Mouse (Mus musculus): ENCODE measurements around the gene Gm17490. TPM values are rescaled to one million over a fixed set of nuclear protein-coding genes. Genes with fewer than 3 reads are reported as not detected.

Gene Gm17490
- polyA plus RNA-seq (2015; fragmentation: Illumina TruSeq; extraction: RNeasy Lipid Tissue Mini Kit (QIAGEN cat#74804); ENCODE audit: low read depth, low replicate concordance) = not detected

GRCm38 (mm10) chr2:11625890-11626289 is at the start of gene Gm17490:
TSS of gene Gm17490 (minus strand) at chr2:11626264.

GRCm38 (mm10) chr2:11642451-11642941 is 16.4 kb upstream of the Gm17490 start, which contains the start of gene Il2ra:
TSS of gene Il2ra (plus strand) at chr2:11642807.

GRCm38 (mm10) chr2:11604053-11604452 is 22.0 kb downstream of the Gm17490 start, which contains the start of gene Rbm17:
TSS of gene Rbm17 (minus strand) at chr2:11604153.

Other genes with a start within 250 kb of the Gm17490 start
- gene Pfkfb3, start 72.2 kb downstream of the Gm17490 start, polyA plus RNA-seq (2015; fragmentation: Illumina TruSeq; extraction: RNeasy Lipid Tissue Mini Kit (QIAGEN cat#74804); ENCODE audit: low read depth, low replicate concordance) = 26.8 TPM
- gene Rbm17, start 22.1 kb downstream of the Gm17490 start, polyA plus RNA-seq (2015; fragmentation: Illumina TruSeq; extraction: RNeasy Lipid Tissue Mini Kit (QIAGEN cat#74804); ENCODE audit: low read depth, low replicate concordance) = 89.6 TPM
- gene Il2ra, start 16.5 kb upstream of the Gm17490 start, polyA plus RNA-seq (2015; fragmentation: Illumina TruSeq; extraction: RNeasy Lipid Tissue Mini Kit (QIAGEN cat#74804); ENCODE audit: low read depth, low replicate concordance) = 0.09 TPM
- gene Il15ra, start 79.0 kb upstream of the Gm17490 start, polyA plus RNA-seq (2015; fragmentation: Illumina TruSeq; extraction: RNeasy Lipid Tissue Mini Kit (QIAGEN cat#74804); ENCODE audit: low read depth, low replicate concordance) = 11.9 TPM
- 66.8 TPM for gene Fbh1, start 151.3 kb upstream of the Gm17490 start, polyA plus RNA-seq (2015; fragmentation: Illumina TruSeq; extraction: RNeasy Lipid Tissue Mini Kit (QIAGEN cat#74804); ENCODE audit: low read depth, low replicate concordance)
- gene Ankrd16, start 151.6 kb upstream of the Gm17490 start, polyA plus RNA-seq (2015; fragmentation: Illumina TruSeq; extraction: RNeasy Lipid Tissue Mini Kit (QIAGEN cat#74804); ENCODE audit: low read depth, low replicate concordance) = 40.2 TPM